Mouse (Mus musculus) urinary bladder, adult 18-20 months (tissue): ENCODE measurements around the gene AI854703.

Experiments
- DNase-seq, 2 experiments: peaks; one replicate each; pipeline ENCODE4 v3.0.0; 2022; ENCODE audit warnings: low spot score in 2 of 2, mixed read lengths in 2 of 2

AI854703 gene

GRCm38 (mm10) chr6:48626464-48626863 lies at the start of gene AI854703:
TSS of gene AI854703 (plus strand) at chr6:48626764.
- no peak for DNase-seq

- no peak for DNase-seq
Observed at GRCm38 (mm10) chr6:48578736-48579135, 47.8 kb upstream of the AI854703 start.

- no peak for DNase-seq
Observed at GRCm38 (mm10) chr6:48579215-48579648, 47.3 kb upstream of the AI854703 start.

- DNase-seq = no peak
Observed at GRCm38 (mm10) chr6:48581257-48581656, 45.3 kb upstream of the AI854703 start.

GRCm38 (mm10) chr6:48582037-48582436 lies 44.5 kb upstream of the AI854703 start:
- DNase-seq = no peak

GRCm38 (mm10) chr6:48589194-48589750 lies 37.3 kb upstream of the AI854703 start, which contains the start of gene Gm45021:
TSS of gene Gm45021 (plus strand) at chr6:48589610.
- no peak for DNase-seq

- no peak for DNase-seq
Observed at GRCm38 (mm10) chr6:48591221-48591845, 35.2 kb upstream of the AI854703 start.

- no peak for DNase-seq
Observed at GRCm38 (mm10) chr6:48591871-48592270, 34.7 kb upstream of the AI854703 start.

GRCm38 (mm10) chr6:48593158-48594042 lies 33.2 kb upstream of the AI854703 start, which contains the start of the genes Repin1 and Gm44965:
TSS of gene Repin1 (plus strand) at chr6:48593883.
TSS of gene Gm44965 (plus strand) at chr6:48593941.
- peak; percentile 89 to 93 for DNase-seq

- peak in 1 of 2 experiments; percentile 47 for DNase-seq
Observed at GRCm38 (mm10) chr6:48594043-48594738, 32.4 kb upstream of the AI854703 start.

- no peak for DNase-seq
Observed at GRCm38 (mm10) chr6:48595278-48595677, 31.3 kb upstream of the AI854703 start.

- DNase-seq = no peak
Observed at GRCm38 (mm10) chr6:48596545-48597232, 29.9 kb upstream of the AI854703 start.

- no peak for DNase-seq
Observed at GRCm38 (mm10) chr6:48597233-48597625, 29.3 kb upstream of the AI854703 start.

- DNase-seq = no peak
Observed at GRCm38 (mm10) chr6:48600594-48600993, 26.0 kb upstream of the AI854703 start.

- DNase-seq = peak; percentile 89 to 94
Observed at GRCm38 (mm10) chr6:48601271-48602079, 25.1 kb upstream of the AI854703 start, which contains the start of gene Zfp775. TSS of gene Zfp775 (plus strand) at chr6:48602063.

GRCm38 (mm10) chr6:48602080-48602741 lies 24.4 kb upstream of the AI854703 start:
- DNase-seq = peak in 1 of 2 experiments; percentile 46

- DNase-seq = no peak
Observed at GRCm38 (mm10) chr6:48608124-48608523, 18.4 kb upstream of the AI854703 start.

- no peak for DNase-seq
Observed at GRCm38 (mm10) chr6:48609512-48609911, 17.1 kb upstream of the AI854703 start.

GRCm38 (mm10) chr6:48610657-48611056 lies 15.9 kb upstream of the AI854703 start:
- no peak for DNase-seq

- DNase-seq = no peak
Observed at GRCm38 (mm10) chr6:48613464-48613863, 13.1 kb upstream of the AI854703 start.
